Comparison of ENCODE assay signal across 11 mouse cellular contexts in genomic region chr9:21796259-21796658, GRCm38 (mm10). TPM values are rescaled to one million over a fixed set of nuclear protein-coding genes. Genes with fewer than 3 reads are reported as not detected.
A peak's percentile ranks its signal among the peaks of the same experiment; 100 is the strongest.
DNase-seq lines count a peak whose midpoint lies in the region; ATAC-seq lines count a peak whose summit lies in the region.
"Had no signal": no experiment of that assay in that cellular context is flagged by ENCODE, and none has a peak within 500 bp of the region (broad histone marks: within the 10 kb centered on the region; RNA-seq: fewer than 3 reads in every experiment).

No protein-coding gene starts in this region.

- 56% methylated on average over 3 of the region's 3 CpGs for WGBS in heart, embryonic 10.5 days
- 30% methylated on average over 3 of the region's 3 CpGs for WGBS in embryonic facial prominence, embryonic 11.5 days
- 64% methylated on average over 3 of the region's 3 CpGs for WGBS in hindbrain, embryonic 15.5 days
- WGBS in liver, embryonic 16.5 days (ENCODE audit: insufficient replicate concordance): 31% methylated on average over 3 of the region's 3 CpGs

- H3K9ac ChIP-seq in embryonic facial prominence, embryonic 11.5 days (replicated peaks; ENCODE audit: low read length): peak overlapping the region; percentile 39
- no peak overlapping the region for H3K9ac ChIP-seq in hindbrain, embryonic 15.5 days
- no peak overlapping the region for H3K9ac ChIP-seq in liver, embryonic 16.5 days (ENCODE audit: low read depth, low read length)

- peaks cover 56% of the 10 kb centered on the region for H3K36me3 ChIP-seq in heart, embryonic 10.5 days
- peaks cover 12% of the 10 kb centered on the region for H3K36me3 ChIP-seq in embryonic facial prominence, embryonic 11.5 days (replicated peaks; ENCODE audit: control insufficient read depth, insufficient read depth, low read depth, low read length)
- no peaks in the 10 kb centered on the region for H3K36me3 ChIP-seq in hindbrain, embryonic 15.5 days
- peaks cover 3% of the 10 kb centered on the region; the same call in 1 of the 2 replicates for H3K36me3 ChIP-seq in liver, embryonic 16.5 days (ENCODE audit: control insufficient read depth, insufficient read depth)
- H3K36me3 ChIP-seq: G1E had no signal

- peaks cover 64% of the 10 kb centered on the region for H3K4me1 ChIP-seq in heart, embryonic 10.5 days
- peaks cover 12% of the 10 kb centered on the region for H3K4me1 ChIP-seq in embryonic facial prominence, embryonic 11.5 days (ENCODE audit: control insufficient read depth, insufficient read depth, low read length)
- H3K4me1 ChIP-seq in hindbrain, embryonic 15.5 days (replicated peaks): peaks cover 26% of the 10 kb centered on the region
- H3K4me1 ChIP-seq in liver, embryonic 16.5 days (ENCODE audit: control insufficient read depth, low read depth, low read length): peaks cover 17% of the 10 kb centered on the region

- H3K27ac ChIP-seq in heart, embryonic 10.5 days: peak overlapping the region; percentile 94
- peak overlapping the region; percentile 29 for H3K27ac ChIP-seq in embryonic facial prominence, embryonic 11.5 days (replicated peaks; ENCODE audit: low read depth, low read length)
- 0 out of 2 replicates have a peak overlapping the region, but pooled peaks have one; percentile 39 for H3K27ac ChIP-seq in hindbrain, embryonic 15.5 days (replicated peaks)
- no peak overlapping the region for H3K27ac ChIP-seq in liver, embryonic 16.5 days (ENCODE audit: low read length)

- no peak for DNase-seq in heart, embryonic 10.5 days (ENCODE audit: low spot score)
- DNase-seq in heart, adult 8-10 months (ENCODE audit: low spot score): no peak
- DNase-seq in embryonic facial prominence, embryonic 11.5 days (ENCODE audit: low spot score): peak; percentile 30
- DNase-seq in urinary bladder, adult 2 months (ENCODE audit: low spot score): no peak
- no peak for DNase-seq in thymus, postnatal 4 days
- DNase-seq: right cerebral cortex, postnatal 14 days had no signal

- H3K4me2 ChIP-seq in embryonic facial prominence, embryonic 11.5 days (ENCODE audit: low read depth, low read length): peak overlapping the region; percentile 75
- H3K4me2 ChIP-seq in hindbrain, embryonic 15.5 days: no peak overlapping the region
- H3K4me2 ChIP-seq in liver, embryonic 16.5 days (ENCODE audit: low read depth, low read length): 0 out of 2 replicates have a peak overlapping the region, but pooled peaks have one; percentile 24

- peak overlapping the region; percentile 78 for H3K4me3 ChIP-seq in heart, embryonic 10.5 days
- peak overlapping the region; percentile 14; the same call in 1 of the 2 replicates for H3K4me3 ChIP-seq in embryonic facial prominence, embryonic 11.5 days (ENCODE audit: low read depth, low read length)
- H3K4me3 ChIP-seq in hindbrain, embryonic 15.5 days: no peak overlapping the region
- peak overlapping the region; percentile 6; the same call in 1 of the 2 replicates for H3K4me3 ChIP-seq in liver, embryonic 16.5 days (ENCODE audit: low read depth, low read length)

- ATAC-seq in embryonic facial prominence, embryonic 11.5 days (replicated peaks; ENCODE audit: insufficient number of reproducible peaks, low FRiP score, low TSS enrichment, low read depth): no peak
- no peak for ATAC-seq in hindbrain, embryonic 15.5 days (ENCODE audit: low FRiP score, low read depth)
- ATAC-seq in liver, embryonic 16.5 days (ENCODE audit: low read depth): no peak
- ATAC-seq in activated CD4-positive, CD25-positive, alpha-beta regulatory T cell, adult 4 months: no peak

- H3K27me3 ChIP-seq in heart, embryonic 10.5 days (ENCODE audit: insufficient read depth, poor library complexity, severe bottlenecking): no peaks in the 10 kb centered on the region
- H3K27me3 ChIP-seq in embryonic facial prominence, embryonic 11.5 days (ENCODE audit: control insufficient read depth, insufficient read depth, low read length): no peaks in the 10 kb centered on the region
- H3K27me3 ChIP-seq in hindbrain, embryonic 15.5 days: peaks cover 7% of the 10 kb centered on the region
- H3K27me3 ChIP-seq in liver, embryonic 16.5 days (ENCODE audit: control insufficient read depth, insufficient read depth, low read depth, low read length): peaks cover 4% of the 10 kb centered on the region

- no peaks in the 10 kb centered on the region for H3K9me3 ChIP-seq in heart, embryonic 10.5 days
- no peaks in the 10 kb centered on the region for H3K9me3 ChIP-seq in embryonic facial prominence, embryonic 11.5 days (replicated peaks; ENCODE audit: control insufficient read depth, low read length)
- H3K9me3 ChIP-seq in hindbrain, embryonic 15.5 days: no peaks in the 10 kb centered on the region
- no peaks in the 10 kb centered on the region for H3K9me3 ChIP-seq in liver, embryonic 16.5 days (replicated peaks; ENCODE audit: control insufficient read depth, low read length)
- H3K9me3 ChIP-seq: G1E had no signal

RNA-seq across cellular contexts. Expression of gene Kank2, which starts 2.3 kb away (rescaled TPM):
- 16.4 and 16.9 TPM in 2 replicates for polyA plus RNA-seq in heart, embryonic 10.5 days (2016; fragmentation: Nextera tagmentation; extraction: Ambion mirVana)
- 10 to 100 TPM; 64.2 to 67.2 (median 65.6) TPM for total RNA-seq in heart, adult 8-10 months (2022)
- 6.1 and 7.6 TPM in 2 replicates for polyA plus RNA-seq in embryonic facial prominence, embryonic 11.5 days (2014; fragmentation: Nextera tagmentation; extraction: Ambion mirVana)
- polyA plus RNA-seq in hindbrain, embryonic 15.5 days (2015; fragmentation: Nextera tagmentation; extraction: Ambion mirVana): 5.2 and 5.8 TPM in 2 replicates
- polyA plus RNA-seq in liver, embryonic 16.5 days (2015; fragmentation: Nextera tagmentation; extraction: Ambion mirVana): 3.8 and 5.0 TPM in 2 replicates
- 44.6 and 77.0 TPM in 2 replicates for polyA plus RNA-seq in urinary bladder, adult 2 months (2012; rRNA removed)
- not detected for polyA plus RNA-seq in activated CD4-positive, CD25-positive, alpha-beta regulatory T cell, adult 4 months (2017; shearing (Covaris generic))
- polyA plus RNA-seq: G1E had no signal

RNA-seq across cellular contexts. Expression of gene Spc24, which starts 36.2 kb away (rescaled TPM):
- polyA plus RNA-seq in heart, embryonic 10.5 days (2016; fragmentation: Nextera tagmentation; extraction: Ambion mirVana): 112 and 160 TPM in 2 replicates
- total RNA-seq in heart, adult 8-10 months (2022): 1 to 10 TPM; 5.6 to 8.6 (median 7.7) TPM
- 126 and 132 TPM in 2 replicates for polyA plus RNA-seq in embryonic facial prominence, embryonic 11.5 days (2014; fragmentation: Nextera tagmentation; extraction: Ambion mirVana)
- 26.4 and 27.2 TPM in 2 replicates for polyA plus RNA-seq in hindbrain, embryonic 15.5 days (2015; fragmentation: Nextera tagmentation; extraction: Ambion mirVana)
- 68.0 and 75.7 TPM in 2 replicates for polyA plus RNA-seq in liver, embryonic 16.5 days (2015; fragmentation: Nextera tagmentation; extraction: Ambion mirVana)
- 2.4 and 3.0 TPM in 2 replicates for polyA plus RNA-seq in urinary bladder, adult 2 months (2012; rRNA removed)
- 10 to 100 TPM; 18.7 to 25.8 TPM for polyA plus RNA-seq in activated CD4-positive, CD25-positive, alpha-beta regulatory T cell, adult 4 months (2017; shearing (Covaris generic))

RNA-seq across cellular contexts. Expression of gene Angptl8, which starts 39.1 kb away (rescaled TPM):
- polyA plus RNA-seq in heart, embryonic 10.5 days (2016; fragmentation: Nextera tagmentation; extraction: Ambion mirVana): 2.5 and 5.7 TPM in 2 replicates
- under 1 TPM in 1 of 4 experiments, not detected in 3; 0.38 TPM for total RNA-seq in heart, adult 8-10 months (2022)
- 0.25 TPM in 1 of 2 replicates, not detected in the other for polyA plus RNA-seq in embryonic facial prominence, embryonic 11.5 days (2014; fragmentation: Nextera tagmentation; extraction: Ambion mirVana)
- 0.88 TPM in 2 replicates for polyA plus RNA-seq in hindbrain, embryonic 15.5 days (2015; fragmentation: Nextera tagmentation; extraction: Ambion mirVana)
- 51.1 and 55.7 TPM in 2 replicates for polyA plus RNA-seq in liver, embryonic 16.5 days (2015; fragmentation: Nextera tagmentation; extraction: Ambion mirVana)
- 1.2 and 2.0 TPM in 2 replicates for polyA plus RNA-seq in urinary bladder, adult 2 months (2012; rRNA removed)
- not detected for polyA plus RNA-seq in activated CD4-positive, CD25-positive, alpha-beta regulatory T cell, adult 4 months (2017; shearing (Covaris generic))
- total RNA-seq: G1E; layer of hippocampus, postnatal 14 days had no signal
- polyA plus RNA-seq: G1E had no signal

RNA-seq across cellular contexts. Expression of gene Dock6, which starts 56.2 kb away (rescaled TPM):
- polyA plus RNA-seq in heart, embryonic 10.5 days (2016; fragmentation: Nextera tagmentation; extraction: Ambion mirVana): 47.9 and 56.9 TPM in 2 replicates
- total RNA-seq in heart, adult 8-10 months (2022): 10 to 100 TPM; 27.3 to 35.7 (median 30.7) TPM
- 15.6 and 17.8 TPM in 2 replicates for polyA plus RNA-seq in embryonic facial prominence, embryonic 11.5 days (2014; fragmentation: Nextera tagmentation; extraction: Ambion mirVana)
- polyA plus RNA-seq in hindbrain, embryonic 15.5 days (2015; fragmentation: Nextera tagmentation; extraction: Ambion mirVana): 16.4 and 21.2 TPM in 2 replicates
- polyA plus RNA-seq in liver, embryonic 16.5 days (2015; fragmentation: Nextera tagmentation; extraction: Ambion mirVana): 5.0 and 5.3 TPM in 2 replicates
- 89.2 and 102 TPM in 2 replicates for polyA plus RNA-seq in urinary bladder, adult 2 months (2012; rRNA removed)
- polyA plus RNA-seq in activated CD4-positive, CD25-positive, alpha-beta regulatory T cell, adult 4 months (2017; shearing (Covaris generic)): 1 to 10 TPM in 1 of 2 experiments, under 1 TPM in 1; 0.94 to 1.8 TPM
